Mouse (Mus musculus) 3134 (cell line): ENCODE results near the gene Fam89b.

Experiments used
- DNase-seq: peaks from one replicate; pipeline ENCODE4 v3.0.0-alpha.2; 2011; ENCODE audit warnings: low spot score; ENCODE audit not compliant: insufficient read length; ENCODE audit errors: extremely low read depth

Gene Fam89b

DNA sequence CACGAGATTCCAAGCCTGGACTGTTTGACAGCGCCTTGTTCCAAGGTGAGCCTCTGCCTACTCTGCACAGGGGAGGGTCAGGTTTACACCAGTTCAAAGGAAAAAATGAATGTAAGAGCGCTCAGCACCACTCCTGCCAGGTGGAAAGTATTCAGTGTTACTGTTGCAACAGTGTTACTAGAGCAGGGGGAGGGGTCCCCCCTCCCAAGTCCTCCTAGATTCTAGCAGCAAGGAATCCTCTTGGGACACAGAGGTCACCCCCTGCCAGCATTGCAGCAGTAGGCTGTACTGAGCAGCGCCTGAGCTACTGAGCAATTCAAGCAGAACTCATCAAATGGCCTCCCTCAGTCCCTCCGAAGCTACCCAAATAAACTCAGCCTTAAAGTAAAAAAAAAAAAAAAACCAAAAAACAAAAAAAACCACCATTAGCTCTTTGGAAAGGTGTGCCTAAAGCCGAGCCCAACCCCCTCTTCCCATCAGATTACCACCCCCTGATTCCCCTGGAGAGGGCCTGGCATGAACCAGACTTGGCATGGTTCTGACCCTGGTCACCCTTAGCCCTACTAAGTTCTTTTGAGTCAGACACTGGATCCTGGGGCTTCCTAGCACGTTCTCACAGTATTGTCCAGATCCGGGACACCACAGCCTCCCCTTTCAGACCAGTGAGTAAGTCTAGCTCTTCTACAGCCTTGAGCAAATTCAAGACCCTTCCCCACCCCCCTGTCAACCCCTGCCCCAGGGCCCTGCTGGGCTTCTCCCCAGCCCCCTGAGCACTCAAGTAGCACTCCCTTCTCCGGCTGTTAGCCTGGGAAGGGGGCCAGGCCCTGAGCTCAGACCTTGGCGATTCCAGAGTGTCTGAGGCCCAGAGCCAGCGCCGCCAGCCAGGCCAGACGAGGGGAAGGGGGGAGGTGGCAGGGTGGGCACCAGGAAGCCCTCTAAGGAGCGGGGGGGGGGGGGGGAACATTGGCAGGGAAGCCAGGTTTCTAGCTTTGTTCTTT is 11.2 kb upstream of the Fam89b start, which contains the start of gene Ltbp3:
Gene Ltbp3, plus strand, starts transcription at position 585 of the 998 bp plus-strand sequence.
- DNase-seq = peak; percentile 69

DNA sequence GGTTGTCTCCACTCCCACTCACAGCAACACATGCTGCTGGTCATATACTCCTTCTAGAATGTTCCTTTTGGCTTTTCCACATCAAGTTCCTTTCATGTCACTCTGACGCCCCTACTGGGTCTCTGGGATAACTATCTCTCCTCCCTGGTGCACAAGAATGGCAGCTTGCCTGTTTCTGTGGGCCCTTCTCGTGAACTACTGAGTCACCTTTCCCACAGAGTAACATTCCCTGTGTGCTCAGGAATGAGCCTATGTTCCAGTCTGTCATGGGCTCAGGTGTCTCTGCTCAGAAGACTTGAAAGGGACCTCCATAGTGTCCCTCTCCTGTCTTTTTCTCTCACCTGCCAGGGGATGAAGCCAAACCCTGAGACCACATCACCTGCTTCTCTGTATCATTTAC is 10.0 kb upstream of the Fam89b start:
- no peak for DNase-seq

DNA sequence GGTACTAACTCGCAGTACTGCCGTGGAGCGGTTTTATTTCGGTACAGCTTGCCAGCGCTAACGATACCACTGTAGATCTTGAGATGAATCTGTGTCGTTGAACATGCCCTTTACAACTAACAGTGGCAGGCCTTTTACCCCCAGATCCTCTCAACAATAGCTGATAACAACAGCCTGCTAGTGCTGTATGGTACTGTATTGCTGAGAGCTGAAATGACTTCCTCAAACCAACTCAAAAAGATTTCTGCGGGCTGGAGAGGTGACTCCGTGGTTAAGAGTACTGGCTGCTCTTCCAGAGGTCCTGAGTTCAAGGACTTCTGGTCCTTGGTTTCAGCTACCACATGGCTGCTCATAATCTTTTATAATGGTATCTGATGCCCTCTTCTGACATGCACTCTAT is 4.9 kb upstream of the Fam89b start:
- DNase-seq = no peak

DNA sequence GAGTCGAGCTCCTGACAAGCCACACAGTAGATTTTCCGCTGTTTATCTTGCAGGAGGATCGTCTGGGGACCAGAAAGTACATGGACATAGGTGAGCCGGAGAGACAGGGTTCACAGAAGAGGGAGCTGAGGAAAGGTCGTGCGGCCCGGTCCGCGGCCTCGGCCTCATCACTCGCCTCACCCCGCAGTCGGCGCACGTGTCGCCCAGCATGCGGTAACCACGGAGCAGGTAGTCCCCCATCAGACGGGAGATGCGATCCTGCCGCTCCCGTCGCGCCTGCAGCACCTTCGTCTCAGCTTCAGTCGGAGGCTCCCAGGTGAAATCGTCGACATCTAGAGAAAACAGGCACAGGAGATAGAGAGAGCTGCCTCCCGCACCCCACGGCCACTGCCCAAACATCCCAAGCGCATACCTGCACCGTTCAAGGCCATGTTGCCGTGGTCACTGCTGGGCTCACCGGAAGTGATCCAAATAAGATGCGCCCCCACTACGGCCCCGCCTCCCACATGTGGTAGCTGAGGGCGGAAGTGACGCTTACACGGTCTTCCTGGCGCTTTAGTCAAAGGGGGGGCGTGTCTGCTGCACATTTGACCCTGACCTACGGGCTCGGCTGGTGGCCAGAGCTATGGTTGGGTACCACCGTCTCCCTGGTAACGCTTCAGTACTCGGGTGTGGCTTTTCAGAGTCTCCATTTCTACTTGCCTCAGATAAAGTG is 2.0 kb upstream of the Fam89b start:
- DNase-seq = peak; percentile 86

DNA sequence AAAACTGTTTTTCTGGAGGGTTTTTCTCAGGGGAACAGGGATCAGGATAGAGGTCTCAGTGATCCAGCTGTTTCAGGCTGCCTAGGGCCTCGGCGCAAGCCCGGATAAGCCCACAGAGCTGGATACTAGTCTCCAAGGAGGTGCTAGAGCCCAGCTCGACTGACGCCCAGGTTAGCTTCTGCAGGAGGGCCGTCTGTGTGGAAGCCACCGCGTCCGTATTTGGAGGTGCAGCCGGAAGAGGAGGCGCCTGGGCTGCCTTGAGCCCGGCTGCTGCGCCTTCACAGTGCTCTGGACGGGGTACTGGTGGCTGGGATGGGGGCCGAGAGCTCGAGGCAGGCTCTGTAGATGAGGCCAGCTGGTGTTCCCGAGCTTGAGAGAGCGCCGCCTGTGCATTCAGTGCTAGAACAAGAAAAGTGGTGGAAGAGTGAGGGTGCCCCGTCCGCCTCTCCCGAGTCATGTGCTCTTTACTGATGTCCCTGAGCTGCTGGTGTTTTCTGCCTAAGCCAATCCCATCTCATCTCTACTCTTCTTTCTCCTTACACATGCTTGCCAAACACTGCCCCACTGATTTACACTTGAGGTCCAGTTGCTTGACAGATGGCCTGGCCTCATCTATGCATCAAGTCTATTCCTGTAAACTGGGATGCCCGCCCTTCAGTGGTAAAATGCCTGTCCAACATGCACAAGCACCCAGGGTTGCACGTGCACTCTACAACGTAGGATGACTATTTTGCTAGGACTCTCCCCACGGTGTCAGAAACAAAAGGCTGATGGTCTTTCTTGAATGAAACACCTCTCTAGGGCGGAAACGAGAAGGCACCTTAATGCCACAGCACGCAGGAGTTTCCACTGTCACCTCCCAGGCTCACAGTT is 1.1 kb upstream of the Fam89b start:
- no peak for DNase-seq

DNA sequence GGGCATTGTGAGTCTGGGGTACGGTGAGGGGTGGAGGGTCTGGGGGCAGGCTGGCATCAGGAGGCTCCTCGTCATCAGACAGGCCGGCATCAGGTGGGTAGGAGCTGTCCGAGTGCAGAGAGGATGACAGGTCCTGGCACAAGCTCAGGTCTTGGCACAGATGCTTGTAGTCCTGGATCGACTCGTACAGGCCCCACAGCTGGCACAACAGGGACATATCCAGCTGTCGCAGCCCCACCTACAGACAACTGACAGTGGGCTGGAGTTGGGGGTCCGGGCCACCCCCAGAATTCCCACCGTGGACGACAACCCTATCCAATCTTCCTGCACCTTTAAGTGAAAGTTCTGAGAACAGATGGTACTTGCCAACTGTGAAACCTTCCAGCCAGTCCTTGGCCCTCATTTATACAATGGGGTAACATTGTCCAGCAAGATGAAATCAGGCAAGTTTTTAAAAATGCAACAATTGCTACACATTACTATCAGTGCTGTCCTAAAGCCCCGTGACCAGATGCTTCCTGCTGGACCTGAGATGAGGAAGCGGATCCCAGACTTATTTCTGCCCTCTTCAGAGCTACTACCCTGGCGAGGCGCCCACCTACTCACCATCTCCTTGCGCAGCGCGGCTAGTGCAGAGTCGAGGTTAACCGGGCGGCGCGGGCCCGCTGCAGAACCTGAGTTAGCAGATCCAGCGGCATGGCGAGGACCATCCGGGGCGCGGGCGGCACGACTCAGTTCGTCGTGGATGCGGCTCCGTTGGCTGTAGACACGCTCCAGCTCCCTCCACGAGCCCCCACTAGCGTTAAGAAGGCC is 616 bp downstream of the Fam89b start:
- DNase-seq = peak; percentile 75

DNA sequence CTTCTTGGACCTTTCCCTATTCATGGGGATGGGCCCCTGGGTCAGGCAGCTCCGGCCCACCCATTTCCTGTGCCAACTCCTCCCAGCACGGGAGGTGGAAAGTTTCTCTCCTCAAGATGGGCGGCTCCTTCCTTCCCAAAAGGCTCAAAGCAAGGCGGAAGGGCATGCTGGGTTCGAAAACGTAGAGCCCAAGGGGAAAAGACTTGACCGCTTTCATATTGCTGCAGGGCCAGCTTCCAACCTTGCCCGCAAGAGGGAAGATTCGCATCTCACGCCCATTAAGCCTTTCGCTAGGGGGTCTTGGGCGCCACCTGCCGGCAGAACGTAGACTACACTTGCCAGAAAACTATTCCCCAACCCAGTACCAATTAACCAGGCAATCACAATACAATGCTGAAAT is 1.8 kb downstream of the Fam89b start:
- peak; percentile 36 for DNase-seq

DNA sequence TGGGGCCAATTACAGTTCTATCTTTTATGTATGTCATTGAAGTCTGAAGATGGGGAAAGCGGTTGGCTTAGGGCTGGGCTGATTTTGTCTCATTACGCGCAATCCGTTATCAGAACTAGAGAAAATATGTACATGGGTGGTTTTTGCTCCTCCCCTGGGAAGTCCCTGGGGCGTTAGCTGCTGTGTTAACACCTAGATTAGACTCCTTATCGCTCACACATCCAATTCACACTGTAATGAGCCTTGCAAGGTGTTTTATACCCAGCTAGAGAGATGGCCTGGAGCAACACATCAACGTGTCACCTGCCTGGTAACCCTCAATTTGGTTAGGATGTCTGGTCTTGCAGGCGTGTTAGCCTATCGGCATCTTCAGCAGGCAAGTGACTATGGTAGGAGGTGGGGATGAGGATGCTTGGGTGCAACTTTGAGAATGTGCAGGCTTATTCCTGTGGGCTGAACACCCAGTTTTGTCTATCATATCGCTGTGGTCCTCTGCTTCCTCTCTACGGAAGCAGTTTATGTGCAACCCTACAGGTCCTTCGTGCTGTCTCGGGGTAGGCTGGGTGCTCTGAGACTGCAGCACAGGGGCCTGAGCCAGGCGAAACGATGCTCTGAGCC is 2.4 kb downstream of the Fam89b start:
- no peak for DNase-seq

DNA sequence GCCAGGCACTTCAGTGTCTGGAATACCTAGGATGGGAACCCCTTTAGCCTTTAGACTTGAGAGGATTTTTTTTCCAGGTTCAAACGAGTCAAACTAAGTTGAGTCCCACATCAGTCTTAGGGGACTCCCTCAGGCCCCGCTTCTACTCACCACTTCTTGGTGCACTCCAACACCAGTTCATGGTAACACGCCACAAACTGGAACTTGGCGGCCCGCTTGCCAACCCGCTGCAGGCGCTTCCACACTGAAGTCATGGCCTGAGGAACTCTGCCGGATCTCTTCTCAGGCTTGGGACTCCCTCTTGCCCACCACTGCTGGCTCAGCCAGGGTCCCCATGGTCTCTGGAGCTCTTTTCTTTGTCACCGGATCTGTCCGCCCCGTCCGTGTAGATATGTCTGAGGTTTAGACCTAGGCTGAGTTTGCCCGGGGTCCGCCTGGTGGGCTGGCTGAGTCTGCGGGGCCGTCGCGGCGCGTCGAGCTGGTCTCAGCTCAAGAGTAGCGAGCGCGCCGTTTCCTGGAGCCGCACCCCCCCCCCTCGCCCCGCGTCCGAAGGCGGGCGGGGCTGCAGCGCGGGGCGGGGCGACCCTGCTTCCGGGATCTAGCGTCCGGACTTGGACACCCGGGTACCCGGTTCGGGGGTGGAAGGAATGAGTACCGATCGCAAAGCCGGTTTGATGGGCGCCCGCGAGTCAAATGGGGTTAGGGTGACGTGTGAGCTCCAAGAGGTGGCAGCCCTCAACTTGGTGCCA is 3.5 kb downstream of the Fam89b start, which contains the start of gene Ehbp1l1:
Gene Ehbp1l1, minus strand, starts transcription at position 551 of the 749 bp plus-strand sequence.
- peak; percentile 85 for DNase-seq

DNA sequence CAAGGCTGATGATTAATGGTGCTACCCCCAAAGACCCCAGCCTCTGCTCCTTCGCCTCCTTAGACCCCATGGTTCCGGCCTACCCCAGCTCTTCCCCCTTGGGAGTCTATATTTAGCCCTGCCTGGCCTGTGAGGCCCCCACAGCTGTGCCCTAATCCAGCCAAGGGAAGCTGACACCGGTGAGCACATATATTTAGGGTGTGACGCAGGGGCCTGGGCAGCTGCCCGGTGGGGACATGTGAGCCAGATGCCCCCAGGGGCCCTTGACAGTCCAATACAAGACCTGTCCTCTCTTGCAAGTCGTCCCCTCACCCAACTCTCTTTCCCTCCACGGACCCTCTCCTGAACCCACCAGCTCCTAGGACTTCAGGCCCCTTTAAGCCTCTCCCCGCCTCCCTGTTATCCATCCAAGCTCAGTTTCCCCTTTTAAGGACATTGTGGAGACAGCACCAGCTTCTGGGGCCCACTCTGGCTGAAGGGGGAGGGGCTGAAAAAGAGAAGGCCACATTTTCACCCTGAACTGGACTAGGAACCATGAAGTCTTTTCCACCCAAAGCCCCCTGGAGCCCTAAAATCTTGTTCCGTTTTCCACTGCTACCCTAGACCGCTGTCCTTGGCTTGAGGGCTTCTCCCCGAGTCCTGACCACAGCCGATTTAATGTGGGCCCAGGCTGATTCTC is 4.3 kb downstream of the Fam89b start:
- DNase-seq = peak; percentile 85

DNA sequence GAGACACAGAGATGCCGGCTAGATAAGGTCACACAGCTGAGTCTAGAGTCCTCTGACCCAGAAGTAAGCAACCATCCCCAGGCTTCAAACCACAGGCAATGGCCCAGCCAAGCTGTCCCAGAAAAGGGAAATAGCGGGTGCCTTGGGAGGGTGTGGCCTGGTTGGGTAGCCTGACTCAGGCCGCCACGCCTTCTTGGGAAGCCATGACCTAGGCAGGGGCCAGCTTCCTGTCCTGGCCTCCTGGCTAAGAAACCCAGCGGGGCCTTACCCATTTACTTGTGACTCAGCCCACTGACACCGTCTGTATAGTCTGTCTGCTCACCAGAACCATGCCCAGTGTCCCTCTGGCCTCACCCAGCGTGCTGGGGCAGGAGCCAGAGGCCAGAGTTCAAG is 4.9 kb downstream of the Fam89b start:
- DNase-seq = peak; percentile 91

DNA sequence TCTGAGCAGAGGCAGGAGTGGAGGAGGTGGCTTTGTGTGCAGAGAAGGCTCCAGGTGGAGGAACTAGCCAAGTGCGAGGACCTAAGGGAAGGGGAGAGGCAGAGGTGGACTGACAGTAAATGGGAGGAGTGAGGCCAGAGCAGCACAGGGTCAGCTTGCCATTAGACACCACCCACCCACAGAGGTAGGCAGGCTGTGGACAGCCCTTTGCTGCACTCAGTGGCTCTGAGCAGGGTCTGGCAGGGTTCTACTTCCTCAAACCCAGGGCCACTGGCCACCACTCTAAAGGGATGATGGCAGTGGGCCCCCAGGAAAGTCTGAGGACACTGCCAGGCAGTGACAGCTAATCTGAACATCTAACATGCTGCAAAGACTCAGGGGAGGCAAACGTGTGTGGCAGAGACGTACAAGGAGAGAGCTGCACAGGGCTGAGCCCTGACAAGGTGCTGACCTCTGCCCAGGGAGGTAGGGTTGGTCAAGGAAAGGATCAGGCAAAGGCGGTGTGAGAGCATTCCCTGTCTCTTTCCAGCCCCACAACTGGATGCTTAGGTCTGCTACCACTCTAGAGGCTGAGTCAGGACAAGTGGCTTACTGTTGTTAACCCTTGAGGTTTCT is 5.4 kb downstream of the Fam89b start:
- no peak for DNase-seq

DNA sequence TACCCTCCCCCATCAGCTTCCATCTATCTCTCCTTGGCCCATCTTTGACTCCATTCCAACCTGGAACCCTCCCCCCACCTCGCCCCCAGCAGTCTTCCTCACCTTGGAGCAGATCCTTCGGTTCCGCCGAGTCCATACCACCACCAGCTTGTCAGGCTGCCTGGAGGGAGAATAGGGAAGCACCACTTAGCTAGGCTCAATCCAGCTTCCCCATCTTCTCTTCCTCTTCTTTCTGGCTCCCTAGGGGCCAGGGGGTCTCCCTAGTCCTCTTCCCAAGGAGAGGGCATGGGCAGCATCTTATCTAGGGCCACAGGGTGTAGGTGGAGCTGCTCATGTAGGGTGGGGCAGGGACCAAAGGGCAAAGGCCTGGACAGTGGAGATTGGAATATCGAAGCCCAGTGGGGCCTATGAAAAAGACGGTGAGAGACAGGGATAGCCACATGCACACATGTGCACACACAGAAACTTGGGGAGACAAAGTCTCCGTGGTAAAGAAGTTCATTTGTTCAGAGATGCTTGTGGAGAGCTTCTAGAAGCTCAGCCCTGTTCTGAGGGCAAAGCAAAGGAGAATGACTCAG is 6.5 kb downstream of the Fam89b start:
- DNase-seq = no peak

DNA sequence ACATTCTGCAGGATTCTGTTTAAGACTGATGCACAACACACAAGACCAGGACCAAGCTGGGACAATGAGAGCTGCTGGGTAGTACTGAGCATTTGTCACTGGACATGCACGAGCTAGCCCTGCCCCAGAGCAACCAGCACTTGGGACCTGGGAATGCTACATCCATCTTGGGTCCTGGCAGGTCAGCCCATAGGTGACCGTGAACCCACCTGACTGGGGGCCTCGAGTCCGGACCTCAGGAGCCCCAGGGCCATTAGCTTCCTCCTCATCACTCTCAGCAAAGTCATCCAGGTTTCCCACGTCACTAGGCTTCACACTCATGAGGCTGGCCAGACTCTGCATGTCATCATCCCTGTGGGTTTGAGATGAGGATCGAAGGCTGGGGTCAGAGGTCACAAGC is 8.2 kb downstream of the Fam89b start:
- DNase-seq = no peak

DNA sequence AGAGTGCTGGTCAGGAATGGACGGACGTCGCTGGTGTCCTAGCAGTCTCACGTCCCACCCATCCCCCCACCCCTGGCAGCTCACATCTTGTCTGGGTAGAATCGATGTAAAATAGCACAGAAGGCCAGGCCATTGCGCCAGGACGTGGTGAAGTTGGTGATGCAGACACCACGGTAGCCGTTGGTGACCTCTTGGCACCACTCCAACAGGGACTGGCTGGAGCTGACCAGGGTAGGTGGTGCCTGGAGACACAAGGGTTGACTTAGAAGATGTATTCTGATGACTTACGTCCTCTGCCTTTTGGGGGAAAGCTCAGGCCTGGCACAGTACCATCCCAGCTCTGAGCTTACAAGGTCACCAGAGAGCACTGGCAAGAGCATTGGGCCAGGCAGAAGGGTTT is 12.5 kb downstream of the Fam89b start:
- DNase-seq = no peak

DNA sequence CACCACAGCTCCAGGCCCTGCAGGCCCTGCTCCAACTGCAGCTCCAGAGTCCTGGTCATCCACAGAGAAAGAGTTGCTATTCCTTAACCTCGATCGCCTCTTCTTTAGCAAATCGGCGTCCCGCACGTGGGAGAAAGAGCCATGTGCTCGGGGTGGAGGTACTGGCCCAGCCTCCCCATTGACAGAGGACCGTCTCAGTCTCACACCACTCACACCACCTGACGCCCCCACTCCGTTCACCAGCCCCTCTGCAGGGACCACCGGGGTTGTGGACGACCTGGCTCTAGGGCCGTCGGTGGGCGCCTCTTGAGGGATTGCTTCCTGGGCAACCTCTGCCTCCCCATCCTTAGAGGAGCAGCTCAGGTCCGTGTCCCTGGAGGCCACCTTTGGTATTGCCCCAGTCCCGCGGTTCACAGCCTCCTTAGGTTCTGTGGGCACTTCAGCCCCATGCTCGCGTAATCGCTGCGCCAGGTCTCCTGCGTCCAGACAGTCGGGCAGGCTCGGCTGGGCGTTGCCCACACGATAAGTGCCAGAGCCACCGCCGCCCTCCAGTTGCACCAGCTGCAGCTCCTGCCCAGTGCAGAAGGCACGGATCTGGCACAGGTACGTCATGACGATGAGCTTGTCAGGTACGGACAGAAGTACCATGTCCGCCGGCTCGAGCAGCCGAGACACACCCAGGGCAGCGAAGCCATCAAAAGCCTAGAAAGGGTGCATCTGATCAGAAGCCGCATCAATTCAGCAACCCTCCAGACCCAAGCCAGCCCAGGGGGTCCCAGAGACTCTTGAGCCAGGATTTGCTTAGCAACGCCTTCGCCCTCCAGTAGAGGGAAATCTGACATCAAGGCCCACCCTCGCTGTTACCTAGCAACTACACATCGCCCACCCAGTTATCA is 13.4 kb downstream of the Fam89b start:
- DNase-seq = no peak
